Mouse (Mus musculus): ENCODE measurements at regions not wholly inside any gene's neighbourhood (a gene's known extent, or its start where the extent isn't known, plus 50 kb on each side); places are given as distances from the start of the nearest gene placed in this dataset.

- TF ChIP-seq USF1 (IDR thresholded peaks at IDR 0.05; ENCODE audit: low read depth): no peak
- TF ChIP-seq MYOD1 (IDR thresholded peaks at IDR 0.05; ENCODE audit: control insufficient read depth in 1 of 3, insufficient read length in 2 of 3, low read depth in 2 of 3): no peak
- no peak for TF ChIP-seq SRF (IDR thresholded peaks at IDR 0.05; ENCODE audit: control insufficient read depth, insufficient read length, low read depth)
- TF ChIP-seq MAX (IDR thresholded peaks at IDR 0.05; ENCODE audit: low read depth): no peak
- no peak for TF ChIP-seq POLR2AphosphoS2 (IDR thresholded peaks at IDR 0.05; ENCODE audit: insufficient read length, low read depth)
- no peak for TF ChIP-seq REST (IDR thresholded peaks at IDR 0.05; ENCODE audit: insufficient read depth, insufficient read length)
- no peak for TF ChIP-seq CEBPB (IDR thresholded peaks at IDR 0.05; ENCODE audit: insufficient read depth, poor library complexity, severe bottlenecking)
- TF ChIP-seq TCF3 (IDR thresholded peaks at IDR 0.05; ENCODE audit: insufficient read length, low read depth): no peak
- no peak for TF ChIP-seq POLR2A (IDR thresholded peaks at IDR 0.05; ENCODE audit: insufficient read length, low read depth)
- no peak for TF ChIP-seq E2F4 (IDR thresholded peaks at IDR 0.05; ENCODE audit: insufficient read depth)
- no peak for TF ChIP-seq TCF12 (IDR thresholded peaks at IDR 0.05; ENCODE audit: insufficient read depth, poor library complexity, severe bottlenecking)
- no peak for TF ChIP-seq MYOG (IDR thresholded peaks at IDR 0.05; ENCODE audit: control insufficient read depth in 1 of 3, insufficient read depth in 1 of 3, insufficient read length in 2 of 3, low read depth in 2 of 3)
- H3K4me2 ChIP-seq (ENCODE audit: low read depth): no peak overlapping the region
- H3ac ChIP-seq (ENCODE audit: control insufficient read depth, insufficient read length): no peak overlapping the region
- no peaks in the 10 kb centered on the region for H3K36me3 ChIP-seq (ENCODE audit: control insufficient read depth, insufficient read depth)
- no peaks in the 10 kb centered on the region for H3K27me3 ChIP-seq (ENCODE audit: control insufficient read depth, insufficient read depth, insufficient read length)
- no peak overlapping the region for H3K4me3 ChIP-seq
- no peaks in the 10 kb centered on the region for H3K79me2 ChIP-seq (ENCODE audit: control insufficient read depth, insufficient read depth)
Observed at GRCm38 (mm10) chr9:100166256-100166655, 290.3 kb upstream of the Sox14 start.

GRCm38 (mm10) chr9:100161961-100162360 lies 286.0 kb upstream of the Sox14 start:
- Histone ChIP-seq H3K36me3 (ENCODE audit: control insufficient read depth, insufficient read depth) (no peaks in the 10 kb centered on the region), H3K4me3 (no peak overlapping the region)

More at GRCm38 (mm10) chr9:100161961-100162360, 286.0 kb upstream of the Sox14 start:
- Histone ChIP-seq H3K79me2 (ENCODE audit: control insufficient read depth, insufficient read depth) (no peaks in the 10 kb centered on the region), H3K4me2 (ENCODE audit: low read depth) (no peak overlapping the region), H3K27me3 (ENCODE audit: control insufficient read depth, insufficient read depth, insufficient read length) (no peaks in the 10 kb centered on the region), H3ac (ENCODE audit: control insufficient read depth, insufficient read length) (no peak overlapping the region)
- TF ChIP-seq MAX (IDR thresholded peaks at IDR 0.05; ENCODE audit: low read depth) (no peak), TCF3 (IDR thresholded peaks at IDR 0.05; ENCODE audit: insufficient read length, low read depth) (no peak), CEBPB (IDR thresholded peaks at IDR 0.05; ENCODE audit: insufficient read depth, poor library complexity, severe bottlenecking) (no peak), MYOG (IDR thresholded peaks at IDR 0.05; ENCODE audit: control insufficient read depth in 1 of 3, insufficient read depth in 1 of 3, insufficient read length in 2 of 3, low read depth in 2 of 3) (no peak), REST (IDR thresholded peaks at IDR 0.05; ENCODE audit: insufficient read depth, insufficient read length) (no peak), SRF (IDR thresholded peaks at IDR 0.05; ENCODE audit: control insufficient read depth, insufficient read length, low read depth) (no peak), TCF12 (IDR thresholded peaks at IDR 0.05; ENCODE audit: insufficient read depth, poor library complexity, severe bottlenecking) (no peak), POLR2AphosphoS2 (IDR thresholded peaks at IDR 0.05; ENCODE audit: insufficient read length, low read depth) (no peak), USF1 (IDR thresholded peaks at IDR 0.05; ENCODE audit: low read depth) (no peak), MYOD1 (IDR thresholded peaks at IDR 0.05; ENCODE audit: control insufficient read depth in 1 of 3, insufficient read length in 2 of 3, low read depth in 2 of 3) (no peak), E2F4 (IDR thresholded peaks at IDR 0.05; ENCODE audit: insufficient read depth) (no peak), POLR2A (IDR thresholded peaks at IDR 0.05; ENCODE audit: insufficient read length, low read depth) (no peak)
